Mouse (Mus musculus): ENCODE results near the gene Mien1. TPM values are rescaled to one million over a fixed set of nuclear protein-coding genes. Genes with fewer than 3 reads are reported as not detected.

Mien1 gene
- polyA plus RNA-seq, 1 experiment = 84.8 TPM

- H3K4me3 ChIP-seq (ENCODE audit: insufficient read depth, low read length) = no peak overlapping the region
- TF ChIP-seq POLR2A (IDR thresholded peaks at IDR 0.05; ENCODE audit: borderline replicate concordance, low read depth, low read length) (no peak), CTCF (IDR thresholded peaks at IDR 0.05; ENCODE audit: low read depth, low read length) (no peak)
- no peaks in the 10 kb centered on the region for H3K4me1 ChIP-seq (ENCODE audit: control insufficient read depth, insufficient read depth, low read length)
- no peak overlapping the region for H3K27ac ChIP-seq (ENCODE audit: insufficient read depth, low read depth, low read length)
These were observed 11.4 kb upstream of the Mien1 start for GRCm38 (mm10) chr11:98449921-98450771.

- Histone ChIP-seq H3K4me3 (ENCODE audit: insufficient read depth, low read length) (no peak overlapping the region), H3K4me1 (ENCODE audit: control insufficient read depth, insufficient read depth, low read length) (no peaks in the 10 kb centered on the region), H3K27ac (ENCODE audit: insufficient read depth, low read depth, low read length) (no peak overlapping the region)
- TF ChIP-seq POLR2A (IDR thresholded peaks at IDR 0.05; ENCODE audit: borderline replicate concordance, low read depth, low read length) (no peak), CTCF (IDR thresholded peaks at IDR 0.05; ENCODE audit: low read depth, low read length) (no peak)
These were observed 10.6 kb upstream of the Mien1 start for GRCm38 (mm10) chr11:98449419-98449818.

GRCm38 (mm10) chr11:98448191-98448790 lies 9.5 kb upstream of the Mien1 start:
- Histone ChIP-seq H3K4me3 (ENCODE audit: insufficient read depth, low read length) (no peak overlapping the region), H3K27ac (ENCODE audit: insufficient read depth, low read depth, low read length) (no peak overlapping the region), H3K4me1 (ENCODE audit: control insufficient read depth, insufficient read depth, low read length) (no peaks in the 10 kb centered on the region)
- TF ChIP-seq CTCF (IDR thresholded peaks at IDR 0.05; ENCODE audit: low read depth, low read length) (no peak), POLR2A (IDR thresholded peaks at IDR 0.05; ENCODE audit: borderline replicate concordance, low read depth, low read length) (no peak)

- Histone ChIP-seq H3K27ac (ENCODE audit: insufficient read depth, low read depth, low read length) (no peak overlapping the region), H3K4me3 (ENCODE audit: insufficient read depth, low read length) (no peak overlapping the region), H3K4me1 (ENCODE audit: control insufficient read depth, insufficient read depth, low read length) (no peaks in the 10 kb centered on the region)
- TF ChIP-seq POLR2A (IDR thresholded peaks at IDR 0.05; ENCODE audit: borderline replicate concordance, low read depth, low read length) (no peak), CTCF (IDR thresholded peaks at IDR 0.05; ENCODE audit: low read depth, low read length) (no peak)
These were observed 8.7 kb upstream of the Mien1 start for GRCm38 (mm10) chr11:98447475-98447834.

GRCm38 (mm10) chr11:98446562-98447474 lies 8.0 kb upstream of the Mien1 start:
- TF ChIP-seq CTCF (IDR thresholded peaks at IDR 0.05; ENCODE audit: low read depth, low read length) = no peak
- TF ChIP-seq POLR2A (IDR thresholded peaks at IDR 0.05; ENCODE audit: borderline replicate concordance, low read depth, low read length) = no peak
- Histone ChIP-seq H3K4me3 (ENCODE audit: insufficient read depth, low read length) (no peak overlapping the region), H3K27ac (ENCODE audit: insufficient read depth, low read depth, low read length) (no peak overlapping the region), H3K4me1 (ENCODE audit: control insufficient read depth, insufficient read depth, low read length) (no peaks in the 10 kb centered on the region)

- Histone ChIP-seq H3K4me1 (ENCODE audit: control insufficient read depth, insufficient read depth, low read length) (no peaks in the 10 kb centered on the region), H3K27ac (ENCODE audit: insufficient read depth, low read depth, low read length) (no peak within 1 kb of the TSS), H3K4me3 (ENCODE audit: insufficient read depth, low read length) (no peak within 1 kb of the TSS)
- TF ChIP-seq CTCF (IDR thresholded peaks at IDR 0.05; ENCODE audit: low read depth, low read length) (no peak), POLR2A (IDR thresholded peaks at IDR 0.05; ENCODE audit: borderline replicate concordance, low read depth, low read length) (no peak)
These were observed 7.4 kb upstream of the Mien1 start, which contains the start of gene Grb7 for GRCm38 (mm10) chr11:98446213-98446561. TSS of gene Grb7 (plus strand) at chr11:98446394.

GRCm38 (mm10) chr11:98445679-98446078 lies 6.9 kb upstream of the Mien1 start:
- no peak overlapping the region for H3K27ac ChIP-seq (ENCODE audit: insufficient read depth, low read depth, low read length)
- no peak overlapping the region for H3K4me3 ChIP-seq (ENCODE audit: insufficient read depth, low read length)
- TF ChIP-seq POLR2A (IDR thresholded peaks at IDR 0.05; ENCODE audit: borderline replicate concordance, low read depth, low read length) (no peak), CTCF (IDR thresholded peaks at IDR 0.05; ENCODE audit: low read depth, low read length) (no peak)
- H3K4me1 ChIP-seq (ENCODE audit: control insufficient read depth, insufficient read depth, low read length) = no peaks in the 10 kb centered on the region

- Histone ChIP-seq H3K4me3 (ENCODE audit: insufficient read depth, low read length) (no peak overlapping the region), H3K27ac (ENCODE audit: insufficient read depth, low read depth, low read length) (no peak overlapping the region), H3K4me1 (ENCODE audit: control insufficient read depth, insufficient read depth, low read length) (no peaks in the 10 kb centered on the region)
- TF ChIP-seq POLR2A (IDR thresholded peaks at IDR 0.05; ENCODE audit: borderline replicate concordance, low read depth, low read length) (no peak), CTCF (IDR thresholded peaks at IDR 0.05; ENCODE audit: low read depth, low read length) (no peak)
These were observed 6.4 kb upstream of the Mien1 start for GRCm38 (mm10) chr11:98445238-98445637.

GRCm38 (mm10) chr11:98443688-98444087 lies 4.9 kb upstream of the Mien1 start:
- TF ChIP-seq POLR2A (IDR thresholded peaks at IDR 0.05; ENCODE audit: borderline replicate concordance, low read depth, low read length) (no peak), CTCF (IDR thresholded peaks at IDR 0.05; ENCODE audit: low read depth, low read length) (no peak)
- Histone ChIP-seq H3K4me1 (ENCODE audit: control insufficient read depth, insufficient read depth, low read length) (no peaks in the 10 kb centered on the region), H3K4me3 (ENCODE audit: insufficient read depth, low read length) (no peak overlapping the region), H3K27ac (ENCODE audit: insufficient read depth, low read depth, low read length) (no peak overlapping the region)

Measured in bone marrow macrophage, adult 2 months (primary cell).